Mouse (Mus musculus) MEL-GATA-1-ER (cell line): Measurements from ENCODE around the gene Snx6.
A peak's percentile ranks its signal among the peaks of the same experiment; 100 is the strongest.
"Not testable (repeated sequence)": the region's sequence is repeated elsewhere in the genome, so short reads cannot be mapped to it uniquely, and the experiment has no call there.

Source experiments
- DNase-seq: peaks from one replicate; pipeline ENCODE4 v3.0.0-alpha.2; 2012; ENCODE audit warnings: low read depth; ENCODE audit errors: extremely low read depth

Snx6 gene

DNA sequence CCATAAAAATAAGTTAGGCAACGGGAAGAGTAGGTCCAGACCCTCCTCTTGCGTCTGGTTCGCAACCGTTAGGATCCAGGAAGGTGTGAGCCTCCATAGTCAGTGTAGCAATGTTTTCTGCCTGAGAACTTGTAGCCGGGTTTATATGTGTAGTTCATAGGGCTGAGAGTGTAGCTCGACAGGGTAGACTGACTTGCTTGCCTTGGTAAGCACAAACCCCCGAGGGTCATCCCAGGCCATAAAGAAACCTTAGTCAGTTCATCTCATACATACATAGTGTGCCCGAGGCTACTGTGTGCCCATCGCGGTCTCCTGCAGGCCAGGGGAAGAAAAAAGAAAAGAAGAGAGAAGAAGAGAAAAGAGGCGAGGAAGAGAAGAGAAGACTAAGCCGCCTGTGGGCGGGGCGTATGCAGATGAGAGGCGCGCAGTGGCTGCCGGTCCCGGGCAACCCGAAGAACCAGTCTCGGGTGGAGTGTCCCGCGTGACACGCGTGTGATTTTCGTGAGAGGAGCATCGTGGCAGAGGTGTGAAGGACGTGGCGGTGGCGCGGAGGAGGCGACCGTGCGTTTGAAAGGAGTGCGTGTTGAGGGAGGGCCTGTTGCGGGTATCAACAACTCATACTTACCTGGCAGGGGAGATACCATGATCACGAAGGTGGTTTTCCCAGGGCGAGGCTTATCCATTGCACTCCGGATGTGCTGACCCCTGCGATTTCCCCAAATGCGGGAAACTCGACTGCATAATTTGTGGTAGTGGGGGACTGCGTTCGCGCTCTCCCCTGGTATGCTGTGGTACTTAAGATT lies 85.6 kb downstream of the Snx6 start:
- DNase-seq = not testable (repeated sequence)

DNA sequence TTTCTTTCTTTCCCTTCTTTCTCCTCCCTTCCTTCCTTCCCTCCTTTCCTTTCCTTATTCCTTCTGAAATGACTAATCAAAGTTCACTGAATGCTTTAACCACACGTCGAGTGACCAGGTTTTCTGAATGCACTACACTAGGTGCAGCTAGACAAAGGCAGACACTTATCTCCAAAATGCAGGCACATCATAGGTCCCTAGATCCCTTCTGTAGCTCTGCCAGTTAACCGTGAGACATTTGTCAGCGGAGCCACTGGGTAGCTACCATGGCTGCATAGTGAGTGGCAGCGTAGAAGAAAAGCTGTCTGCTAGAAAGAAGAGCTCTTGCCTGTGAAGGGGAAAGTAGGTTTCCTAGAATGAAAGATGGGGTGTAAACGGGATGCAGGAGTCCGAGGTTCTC lies 96.1 kb downstream of the Snx6 start:
- no peak for DNase-seq

DNA sequence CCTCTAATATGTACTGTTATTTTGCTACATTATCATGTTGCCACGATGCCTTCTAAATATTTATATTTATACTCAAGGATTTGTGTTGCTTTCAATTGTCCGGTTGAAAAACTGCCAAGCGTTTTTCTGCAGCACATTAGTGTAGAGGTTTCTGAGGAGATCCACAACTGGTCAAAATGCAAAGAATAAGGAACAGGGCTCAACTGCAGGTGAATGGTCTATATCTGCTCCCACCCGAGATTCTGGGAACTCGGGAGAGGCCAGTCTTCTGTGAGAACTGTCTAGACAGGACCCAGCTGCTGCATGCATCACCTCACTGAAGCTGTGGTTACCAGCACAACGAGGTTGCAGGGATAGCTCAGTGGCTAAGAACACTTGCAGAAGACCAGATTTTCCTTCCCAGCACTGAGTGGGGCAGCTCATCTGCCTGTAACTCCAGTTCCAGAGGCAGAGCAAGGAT lies 97.7 kb downstream of the Snx6 start:
- DNase-seq = no peak

DNA sequence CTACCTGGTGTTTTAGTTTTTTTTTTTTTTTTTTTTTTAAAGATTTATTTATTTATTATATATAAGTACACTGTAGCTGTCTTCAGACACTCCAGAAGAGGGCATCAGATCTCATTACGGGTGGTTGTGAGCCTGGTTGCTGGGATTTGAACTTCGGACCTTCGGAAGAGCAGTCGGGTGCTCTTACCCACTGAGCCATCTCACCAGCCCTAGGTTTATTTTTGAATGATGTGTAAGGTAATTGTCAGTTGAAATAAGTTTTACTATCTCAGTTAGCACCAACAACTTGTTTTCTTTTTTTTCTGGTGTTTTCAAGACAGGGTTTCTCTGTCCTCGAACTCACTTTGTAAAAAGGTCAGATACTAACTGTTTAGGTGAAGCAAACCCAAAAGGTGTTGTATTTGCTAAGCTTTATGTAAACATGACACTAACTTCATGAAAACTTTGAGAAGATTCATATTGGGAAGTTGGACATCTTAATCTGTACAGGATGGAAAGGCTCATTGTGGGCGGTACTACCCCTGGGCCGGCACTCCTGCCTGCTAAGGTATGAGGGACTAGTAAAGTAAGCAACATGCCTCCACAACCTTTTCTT lies 98.4 kb downstream of the Snx6 start:
- peak; percentile 98 for DNase-seq
